Mouse (Mus musculus) lung, adult 2 months (tissue): ENCODE results near the gene Hist1h3e.

Experiments
- CTCF ChIP-seq: fragments of 200-500 bp; IDR thresholded peaks from 2 replicates; pipeline ENCODE4 v1.5.1; 2011; ENCODE audit warnings: mild to moderate bottlenecking, low read length, control low read depth; ENCODE audit not compliant: insufficient read depth
- POLR2A ChIP-seq: fragments of 200-500 bp; IDR thresholded peaks from 2 replicates; pipeline ENCODE4 v1.6.1; 2011; ENCODE audit warnings: low read depth, mild to moderate bottlenecking, control low read depth, low read length, borderline replicate concordance; ENCODE audit errors: extremely low read depth

- TF ChIP-seq POLR2A (no peak), CTCF (no peak)
Measured at GRCm38 (mm10) chr13:23526312-23526711, 35.9 kb downstream of the Hist1h3e start.
